Mouse (Mus musculus) cerebellum, adult 18-20 months (tissue): Measurements from ENCODE around the gene Map2k1.

Experiments
- DNase-seq, 2 experiments: peaks; one replicate each; pipeline ENCODE4 v3.0.0; 2021

Gene Map2k1

DNA sequence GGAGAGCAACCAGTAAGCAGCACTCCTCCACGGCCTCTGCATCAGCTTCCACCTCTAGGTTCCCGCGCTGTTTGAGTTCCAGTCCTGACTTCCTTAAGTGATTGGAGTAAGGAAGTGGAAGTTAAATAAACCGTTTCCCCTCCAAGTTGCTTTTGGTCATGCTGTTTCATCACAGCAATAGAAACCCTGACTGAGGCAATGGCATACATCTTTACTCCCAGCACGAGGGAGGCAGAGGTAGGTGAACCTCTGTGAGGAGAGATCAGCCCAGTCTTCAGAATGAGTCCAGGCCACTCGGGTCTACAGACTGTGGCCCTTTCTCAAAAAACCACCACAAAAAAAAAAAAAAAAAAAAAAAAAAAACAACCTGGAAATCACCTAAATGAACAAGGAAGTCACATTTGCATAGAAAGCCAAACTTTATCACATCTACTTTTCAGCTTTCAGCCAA lies 11.0 kb downstream of the Map2k1 start:
- DNase-seq = no peak

DNA sequence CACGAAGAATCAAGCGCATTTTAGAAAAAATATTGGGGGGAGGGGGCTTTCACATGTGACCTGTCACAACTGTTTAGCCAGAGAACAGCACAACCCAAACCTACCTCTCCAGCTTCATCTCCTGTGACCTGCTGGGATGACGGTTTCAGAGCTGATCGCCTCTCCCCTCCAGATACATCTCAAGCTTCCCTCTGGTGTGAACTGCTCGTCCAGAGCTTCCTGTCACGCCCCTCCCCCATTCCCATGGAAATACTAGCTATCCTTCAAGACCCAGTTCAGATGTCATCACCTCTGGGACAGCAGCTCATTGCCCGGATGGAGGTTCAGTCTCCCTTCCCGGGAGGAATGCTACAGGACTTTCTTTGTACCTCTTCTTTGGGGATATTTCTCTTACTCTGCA lies 12.8 kb downstream of the Map2k1 start:
- no peak for DNase-seq

GRCm38 (mm10) chr9:64240116-64240515 lies 13.3 kb downstream of the Map2k1 start:
- DNase-seq = no peak

GRCm38 (mm10) chr9:64236056-64236455 lies 17.4 kb downstream of the Map2k1 start:
- DNase-seq = no peak

GRCm38 (mm10) chr9:64234768-64235435 lies 18.5 kb downstream of the Map2k1 start, which contains the start of gene Uchl4:
TSS of gene Uchl4 (plus strand) at chr9:64235201.
- no peak for DNase-seq

- no peak for DNase-seq
Measured at GRCm38 (mm10) chr9:64233656-64234055, 19.8 kb downstream of the Map2k1 start.

DNA sequence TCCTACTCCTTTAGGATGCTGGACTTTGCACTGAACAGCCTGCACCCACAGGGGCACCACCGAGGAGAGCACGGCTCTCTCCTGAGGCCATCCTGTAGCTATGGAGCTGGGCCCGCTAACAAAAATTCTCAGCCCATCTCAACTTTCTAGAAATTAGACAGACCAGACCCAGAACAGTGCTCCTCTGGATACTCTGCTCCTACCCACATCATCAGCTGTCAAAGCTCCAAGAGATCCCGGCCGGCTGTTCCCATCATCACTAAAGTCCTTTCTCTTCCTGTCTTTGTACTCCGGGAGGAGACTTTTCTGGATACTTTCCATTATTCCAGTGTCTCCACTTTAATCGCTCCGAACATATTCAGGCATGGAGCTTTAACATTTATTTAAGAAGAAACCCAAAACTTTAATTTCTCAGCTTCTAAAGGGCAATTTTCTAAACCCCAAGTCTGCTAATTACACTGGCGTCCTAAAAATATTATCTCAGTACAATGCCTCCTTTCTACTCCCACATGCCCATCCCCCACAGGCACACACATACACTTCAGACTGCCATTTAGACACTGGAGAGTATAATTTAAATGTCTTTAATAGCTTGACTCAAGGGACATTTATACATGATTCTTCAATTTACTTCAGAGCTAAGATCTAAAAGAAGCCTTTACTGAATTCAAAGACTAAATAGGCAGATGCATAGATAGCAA lies 21.0 kb downstream of the Map2k1 start:
- no peak for DNase-seq

- DNase-seq = no peak
Measured at GRCm38 (mm10) chr9:64231674-64232073, 21.8 kb downstream of the Map2k1 start.

DNA sequence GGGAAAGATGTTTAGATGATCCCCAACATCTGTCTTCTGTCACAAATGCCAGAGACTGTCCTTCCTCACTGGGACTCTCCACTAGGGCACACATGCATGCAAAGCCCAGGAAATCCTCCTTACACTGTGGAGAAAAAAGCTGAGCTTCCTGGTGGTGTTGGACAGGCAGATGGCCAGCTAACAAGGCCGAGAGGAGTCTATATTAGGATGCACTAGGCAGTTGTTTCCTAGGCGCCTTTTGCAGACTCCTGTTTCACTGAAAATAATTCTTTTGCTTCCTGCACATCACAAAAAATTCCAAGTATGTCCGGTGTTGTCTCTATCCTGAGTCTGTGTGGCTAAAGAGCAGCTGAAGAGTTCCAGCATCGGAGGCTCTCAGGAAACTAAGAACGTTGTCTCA lies 22.3 kb downstream of the Map2k1 start:
- no peak for DNase-seq

DNA sequence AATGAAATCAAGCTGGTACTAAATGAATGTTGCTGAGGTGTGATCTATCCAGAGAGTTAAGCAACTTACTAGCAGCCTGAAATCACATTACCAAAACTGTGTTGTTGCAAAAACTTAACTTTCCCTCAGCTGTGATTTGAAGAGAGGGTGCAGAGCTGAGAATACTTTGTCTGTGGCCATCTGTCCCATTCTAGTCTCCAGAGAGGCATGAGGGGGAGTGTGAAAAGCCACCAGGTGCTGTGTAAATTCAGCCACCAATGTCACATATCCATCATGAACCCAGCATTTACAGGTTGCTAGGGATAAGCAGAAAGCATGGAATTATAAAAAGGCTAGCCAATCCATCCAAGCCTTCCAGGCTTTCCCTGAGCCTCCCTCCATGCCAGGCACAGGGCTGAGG lies 24.5 kb downstream of the Map2k1 start:
- DNase-seq = no peak

GRCm38 (mm10) chr9:64227736-64228135 lies 25.7 kb downstream of the Map2k1 start:
- no peak for DNase-seq

GRCm38 (mm10) chr9:64225805-64226204 lies 27.6 kb downstream of the Map2k1 start:
- no peak for DNase-seq

GRCm38 (mm10) chr9:64222098-64222497 lies 31.3 kb downstream of the Map2k1 start:
- DNase-seq = no peak

DNA sequence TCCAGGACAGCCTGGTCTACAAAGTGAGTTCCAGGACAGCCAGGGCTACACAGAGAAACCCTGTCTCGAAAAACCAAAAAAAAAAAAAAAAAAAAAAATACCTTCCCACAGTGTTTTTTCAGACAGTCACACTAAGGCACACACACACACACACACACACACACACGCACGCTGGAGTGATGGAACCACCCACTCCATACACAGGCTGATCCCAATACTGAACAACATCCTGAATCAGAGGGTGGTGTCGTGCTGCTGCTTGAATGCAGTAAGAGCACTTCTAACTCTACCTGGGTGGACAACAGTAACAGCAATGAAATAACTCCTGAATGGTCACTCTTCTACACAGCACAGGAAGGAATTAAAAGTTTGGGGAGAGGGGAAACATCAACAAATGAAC lies 32.0 kb downstream of the Map2k1 start:
- DNase-seq = no peak

GRCm38 (mm10) chr9:64220603-64221002 lies 32.8 kb downstream of the Map2k1 start:
- DNase-seq = no peak

DNA sequence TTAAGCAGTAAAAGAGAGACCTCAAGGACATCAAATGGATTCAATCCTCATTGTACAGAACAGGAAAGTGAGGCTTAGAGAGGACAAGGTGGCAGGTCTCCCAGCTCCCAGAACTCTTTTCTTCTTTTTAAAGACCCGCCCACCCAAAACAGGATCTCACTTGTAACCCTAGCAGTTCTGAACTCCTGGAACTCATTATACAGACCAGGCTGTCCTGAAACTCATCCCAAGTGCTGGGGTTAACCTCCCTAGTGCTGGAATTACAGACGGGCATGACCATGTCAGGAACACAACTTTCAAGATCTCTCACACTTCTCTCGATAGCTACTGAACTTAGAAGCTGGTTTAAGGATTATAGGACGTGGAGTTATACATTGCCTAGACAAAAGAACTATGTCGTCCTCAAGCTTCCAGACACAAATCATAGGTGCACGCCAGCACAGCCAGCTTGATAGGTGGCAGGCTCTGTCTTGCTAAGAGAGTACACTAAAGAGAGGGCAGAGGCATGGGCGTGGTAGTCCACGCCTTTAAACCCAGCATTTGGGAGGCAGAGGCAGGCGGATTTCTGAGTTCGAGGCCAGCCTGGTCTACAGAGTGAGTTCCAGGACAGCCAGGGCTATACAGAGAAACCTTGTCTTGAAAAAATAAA lies 33.5 kb downstream of the Map2k1 start:
- DNase-seq = no peak

DNA sequence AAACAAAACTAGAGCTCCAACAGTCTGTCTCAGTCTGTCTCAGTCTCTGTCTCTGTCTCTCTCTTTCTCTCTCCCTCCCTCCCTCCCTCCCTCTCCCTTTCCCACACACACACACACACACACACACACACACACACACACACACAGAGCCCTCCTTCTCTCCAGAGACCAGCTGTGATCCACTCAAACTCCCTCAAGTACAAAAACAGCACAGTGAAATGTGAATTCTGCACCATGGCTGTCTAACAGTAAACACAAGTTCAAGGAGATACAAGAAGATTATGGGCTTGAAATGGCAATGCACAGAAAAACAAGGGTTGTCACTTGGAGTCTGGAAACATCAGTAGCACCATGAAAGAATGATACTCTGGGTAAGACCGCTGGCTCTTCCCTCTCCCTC lies 34.1 kb downstream of the Map2k1 start:
- no peak for DNase-seq

- DNase-seq = no peak
Measured at GRCm38 (mm10) chr9:64217887-64218286, 35.5 kb downstream of the Map2k1 start.

GRCm38 (mm10) chr9:64216641-64217040 lies 36.8 kb downstream of the Map2k1 start:
- no peak for DNase-seq

DNA sequence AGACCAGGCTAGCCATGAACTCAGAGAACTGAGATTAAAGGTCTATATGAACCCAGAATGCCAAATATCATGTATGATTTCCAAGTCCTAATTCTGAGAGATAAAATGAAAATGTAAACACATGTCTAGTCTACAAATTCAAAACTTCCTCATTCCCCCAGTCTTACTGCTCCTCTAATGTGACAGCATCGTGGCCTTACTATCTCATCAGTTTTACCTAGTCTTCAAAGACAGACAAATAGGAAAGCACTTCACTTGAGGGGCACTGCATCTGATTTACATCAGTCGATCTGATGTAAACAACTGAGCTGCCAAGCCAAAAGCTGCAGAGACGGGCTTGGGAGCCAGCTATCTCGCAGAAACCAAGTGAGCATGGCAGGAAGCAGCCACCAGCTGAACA lies 37.3 kb downstream of the Map2k1 start:
- DNase-seq = no peak

DNA sequence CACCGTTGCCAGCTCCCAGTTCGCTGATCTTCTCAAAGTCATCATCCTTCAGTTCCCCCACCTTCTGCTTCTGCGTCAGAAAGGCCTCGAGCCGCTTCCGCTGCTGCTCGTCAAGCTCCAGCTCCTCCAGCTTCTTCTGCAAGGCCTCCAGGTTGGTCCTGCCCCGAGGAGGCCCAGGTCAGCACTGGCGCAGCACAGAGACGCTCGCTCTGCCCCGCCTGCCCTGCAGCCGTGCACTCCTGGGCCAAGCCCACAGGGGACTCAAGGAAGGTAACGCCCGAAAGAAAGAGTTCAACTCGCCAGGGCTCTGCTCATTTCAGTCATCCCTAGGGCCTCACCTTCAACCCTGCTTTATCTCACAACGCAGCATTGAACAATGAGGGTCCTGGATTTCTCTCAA lies 39.0 kb downstream of the Map2k1 start:
- DNase-seq = no peak

- DNase-seq = no peak
Measured at GRCm38 (mm10) chr9:64207509-64208084, 45.8 kb downstream of the Map2k1 start.

DNA sequence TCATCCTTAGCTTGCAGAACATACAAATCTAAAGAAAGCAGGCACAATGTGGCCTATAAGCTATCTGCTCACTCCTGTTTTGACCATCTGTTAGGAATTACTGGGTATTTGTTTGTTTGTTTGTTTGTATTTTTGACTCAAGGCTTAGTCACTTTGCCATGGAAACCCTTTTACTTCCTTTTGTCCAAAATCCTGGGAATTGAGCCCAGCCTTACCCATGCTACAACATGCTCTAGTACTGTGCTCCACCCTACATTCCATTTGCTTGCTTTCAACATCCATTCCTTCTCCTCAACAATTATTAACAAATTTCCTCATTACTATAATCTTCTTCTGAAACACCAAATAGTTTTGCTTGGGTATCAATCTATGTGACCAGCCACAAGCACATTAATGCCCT lies 50.6 kb downstream of the Map2k1 start:
- DNase-seq = no peak

DNA sequence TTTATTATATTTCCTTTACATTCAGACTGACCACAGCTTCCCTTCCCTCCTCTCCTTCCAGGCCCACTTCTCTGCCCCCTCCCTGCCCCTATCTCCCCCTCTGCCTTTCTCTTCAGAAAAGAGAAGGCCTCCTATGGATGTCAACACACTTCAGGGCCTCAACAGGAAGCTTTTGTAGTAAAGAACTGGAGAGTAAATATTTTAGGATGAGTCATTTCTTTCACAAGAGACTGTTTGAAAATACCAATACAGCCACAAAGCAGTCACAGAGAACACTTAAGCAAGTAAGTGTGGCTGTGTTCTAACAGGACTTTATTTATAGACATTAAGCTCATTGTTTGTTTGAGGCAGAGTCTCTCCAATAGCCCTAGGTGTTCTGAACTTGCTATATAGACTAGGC lies 51.1 kb downstream of the Map2k1 start:
- DNase-seq = no peak
